Comparison of ENCODE assay signal across 8 mouse cellular contexts in genomic region chr8:94857346-94858173, GRCm38 (mm10). TPM values are rescaled to one million over a fixed set of nuclear protein-coding genes. Genes with fewer than 3 reads are reported as not detected.
DNase-seq lines count a peak whose midpoint lies in the region; ATAC-seq lines count a peak whose summit lies in the region.

Gene Polr2c (plus strand): TSS chr8:94857450.

- peak; percentile 84 for ATAC-seq in hindbrain, embryonic 15.5 days (ENCODE audit: low FRiP score, low read depth)

- no peaks in the 10 kb centered on the region for H3K27me3 ChIP-seq in hindbrain, embryonic 15.5 days

- peaks cover 28% of the 10 kb centered on the region for H3K36me3 ChIP-seq in hindbrain, embryonic 15.5 days

- H3K27ac ChIP-seq in hindbrain, embryonic 15.5 days (replicated peaks): peak within 1 kb of the TSS; percentile 81

- peak; percentile 86 for DNase-seq in R1 (ENCODE audit: low read depth, low spot score)
- DNase-seq in cerebellum, postnatal 36 days: peak; percentile 94 to 96
- DNase-seq in gastrocnemius, adult 18-20 months (ENCODE audit: low spot score): peak; percentile 87
- peak; percentile 81 for DNase-seq in left cerebral cortex, adult 11 months (ENCODE audit: low spot score)
- peak; percentile 91 for DNase-seq in lung, postnatal 36 days
- DNase-seq in retina, embryonic 14.5 days (ENCODE audit: low spot score): peak; percentile 97
- peak; percentile 88 to 91 for DNase-seq in thymus, postnatal 36 days

- H3K9me3 ChIP-seq in hindbrain, embryonic 15.5 days: no peaks in the 10 kb centered on the region

- peaks cover 19% of the 10 kb centered on the region for H3K4me1 ChIP-seq in hindbrain, embryonic 15.5 days (replicated peaks)

- H3K4me3 ChIP-seq in hindbrain, embryonic 15.5 days: peak within 1 kb of the TSS; percentile 93

- peak within 1 kb of the TSS; percentile 97 for H3K9ac ChIP-seq in hindbrain, embryonic 15.5 days

- under 1% methylated on average over 68 of the region's 68 CpGs for WGBS in hindbrain, embryonic 15.5 days

- peak within 1 kb of the TSS; percentile 64 for H3K4me2 ChIP-seq in hindbrain, embryonic 15.5 days

RNA-seq across cellular contexts. Expression of gene Polr2c, which starts in this region (rescaled TPM):
- total RNA-seq in gastrocnemius, adult 18-20 months (2021): 10 to 100 TPM; 48.9 to 56.7 TPM
- polyA plus RNA-seq in hindbrain, embryonic 15.5 days (2015; fragmentation: Nextera tagmentation; extraction: Ambion mirVana): 111 TPM in 2 replicates

Comparison
In these comparisons a context has a peak if more than half of its experiments do, and no peak if none do; other contexts are left out.
1. Peak in every context shown above with its lines: DNase-seq, ATAC-seq, H3K4me3 ChIP-seq and H3K27ac ChIP-seq.